Mouse (Mus musculus) embryonic facial prominence, embryonic 13.5 days (tissue): ENCODE data around the gene Tbcel. TPM values are rescaled to one million over a fixed set of nuclear protein-coding genes. Genes with fewer than 3 reads are reported as not detected.

ENCODE experiments used
- ATAC-seq: fragments of 200-750 bp; cut with Nextera tagmentation; 2 replicates; pipeline ENCODE4 v1.8.0; 2017; ENCODE audit warnings: low read depth; ENCODE audit not compliant: insufficient number of reproducible peaks, insufficient read depth, low FRiP score, low TSS enrichment
- H3K27ac ChIP-seq: fragments of 300-500 bp; sonication (generic); 2 replicates; pipeline ENCODE4 v1.5.1; 2015; ENCODE audit warnings: moderate library complexity, mild to moderate bottlenecking, inconsistent platforms
- H3K27me3 ChIP-seq: fragments of 300-500 bp; sonication (generic); 2 replicates; pipeline ENCODE4 v1.6.1; 2015; ENCODE audit warnings: mild to moderate bottlenecking, inconsistent platforms
- H3K36me3 ChIP-seq: fragments of 300-500 bp; sonication (generic); 2 replicates; pipeline ENCODE4 v1.6.1; 2015; ENCODE audit warnings: mild to moderate bottlenecking, inconsistent platforms
- H3K4me1 ChIP-seq: fragments of 300-500 bp; sonication (generic); 2 replicates; pipeline ENCODE4 v1.6.1; 2015; ENCODE audit warnings: inconsistent platforms
- H3K4me2 ChIP-seq: fragments of 300-500 bp; sonication (generic); 2 replicates; pipeline ENCODE4 v1.6.1; 2015; ENCODE audit warnings: moderate library complexity, mild to moderate bottlenecking, inconsistent platforms
- H3K4me3 ChIP-seq: fragments of 300-500 bp; sonication (generic); 2 replicates; pipeline ENCODE4 v1.5.1; 2015; ENCODE audit warnings: mild to moderate bottlenecking, inconsistent platforms
- H3K9ac ChIP-seq: fragments of 300-500 bp; sonication (generic); 2 replicates; pipeline ENCODE4 v1.6.1; 2015; ENCODE audit warnings: mild to moderate bottlenecking, inconsistent platforms
- H3K9me3 ChIP-seq: fragments of 300-500 bp; sonication (generic); 2 replicates; pipeline ENCODE4 v1.6.1; 2016; ENCODE audit warnings: inconsistent platforms
- WGBS: fragments of 180-500 bp; shearing (Covaris S2); methylation state at CpG from one replicate; pipeline ENCODE4 v1.1.7; 2015; ENCODE audit warnings: mixed read lengths; 5-methylcytosine and 5-hydroxymethylcytosine counted together
- polyA plus RNA-seq: library from polyadenylated mRNA; unstranded; fragments of >200 nt; fragmentation: Nextera tagmentation; extraction: Ambion mirVana; gene quantifications from 2 replicates; pipeline ENCODE4 v1.2.1, GENCODE M21; 2015

Gene Tbcel
- polyA plus RNA-seq, 1 experiment from 2014 or later: 4.9 TPM

GRCm38 (mm10) chr9:42462585-42463219 lies 44.9 kb downstream of the Tbcel start:
- Histone ChIP-seq H3K4me1 (peaks cover 40% of the 10 kb centered on the region), H3K9ac (no peak overlapping the region), H3K4me2 (no peak overlapping the region), H3K27ac (0 out of 2 replicates have a peak overlapping the region, but pooled peaks have one; percentile 57), H3K27me3 (no peaks in the 10 kb centered on the region), H3K4me3 (no peak overlapping the region), H3K9me3 (no peaks in the 10 kb centered on the region), H3K36me3 (0 out of 2 replicates have a peak, but pooled peaks cover 4% of the 10 kb centered on the region)
- ATAC-seq: no peak
- 87% methylated on average over 7 of the region's 7 CpGs for WGBS

- Histone ChIP-seq H3K27me3 (no peaks in the 10 kb centered on the region), H3K9me3 (no peaks in the 10 kb centered on the region), H3K4me1 (peaks cover 45% of the 10 kb centered on the region), H3K27ac (0 out of 2 replicates have a peak overlapping the region, but pooled peaks have one; percentile 33), H3K4me3 (no peak overlapping the region), H3K36me3 (no peaks in the 10 kb centered on the region), H3K9ac (no peak overlapping the region), H3K4me2 (no peak overlapping the region)
- no peak for ATAC-seq
- 73% methylated on average over 11 of the region's 11 CpGs for WGBS
These were observed 46.1 kb downstream of the Tbcel start for GRCm38 (mm10) chr9:42461390-42462108.

GRCm38 (mm10) chr9:42460353-42460752 lies 47.3 kb downstream of the Tbcel start:
- 0 out of 2 replicates have a peak overlapping the region, but pooled peaks have one; percentile 33 for H3K27ac ChIP-seq
- ATAC-seq: no peak
- no peaks in the 10 kb centered on the region for H3K36me3 ChIP-seq
- H3K9ac ChIP-seq: no peak overlapping the region
- H3K27me3 ChIP-seq: no peaks in the 10 kb centered on the region
- H3K4me3 ChIP-seq: no peak overlapping the region
- H3K4me1 ChIP-seq: peaks cover 50% of the 10 kb centered on the region
- H3K4me2 ChIP-seq: 0 out of 2 replicates have a peak overlapping the region, but pooled peaks have one; percentile 2
- H3K9me3 ChIP-seq: no peaks in the 10 kb centered on the region
- 86% methylated on average over 10 of the region's 10 CpGs for WGBS

- Histone ChIP-seq H3K36me3 (no peaks in the 10 kb centered on the region), H3K4me1 (peaks cover 50% of the 10 kb centered on the region), H3K4me3 (no peak overlapping the region), H3K27ac (no peak overlapping the region), H3K4me2 (no peak overlapping the region), H3K9ac (no peak overlapping the region), H3K27me3 (no peaks in the 10 kb centered on the region), H3K9me3 (no peaks in the 10 kb centered on the region)
- 89% methylated on average over 6 of the region's 6 CpGs for WGBS
- ATAC-seq: no peak
These were observed 47.9 kb downstream of the Tbcel start for GRCm38 (mm10) chr9:42459736-42460135.

GRCm38 (mm10) chr9:42458741-42459515 lies 48.7 kb downstream of the Tbcel start:
- Histone ChIP-seq H3K9ac (no peak overlapping the region), H3K9me3 (no peaks in the 10 kb centered on the region), H3K4me2 (no peak overlapping the region), H3K27me3 (no peaks in the 10 kb centered on the region), H3K4me1 (peaks cover 47% of the 10 kb centered on the region), H3K36me3 (no peaks in the 10 kb centered on the region), H3K4me3 (no peak overlapping the region), H3K27ac (no peak overlapping the region)
- WGBS: 67% methylated on average over 9 of the region's 9 CpGs
- no peak for ATAC-seq

- no peak overlapping the region for H3K27ac ChIP-seq
- 91% methylated on average over 8 of the region's 8 CpGs for WGBS
These were observed 50.1 kb downstream of the Tbcel start for GRCm38 (mm10) chr9:42457501-42457900.

GRCm38 (mm10) chr9:42454364-42454763 lies 53.2 kb downstream of the Tbcel start:
- WGBS: 95% methylated on average over 8 of the region's 8 CpGs
- Histone ChIP-seq H3K9ac (no peak overlapping the region), H3K36me3 (peaks cover 18% of the 10 kb centered on the region), H3K4me3 (no peak overlapping the region), H3K27ac (no peak overlapping the region), H3K4me2 (no peak overlapping the region), H3K4me1 (peaks cover 17% of the 10 kb centered on the region), H3K9me3 (no peaks in the 10 kb centered on the region), H3K27me3 (no peaks in the 10 kb centered on the region)
- ATAC-seq: no peak

More at GRCm38 (mm10) chr9:42457501-42457900, 50.1 kb downstream of the Tbcel start:
- Histone ChIP-seq H3K36me3 (no peaks in the 10 kb centered on the region), H3K4me3 (no peak overlapping the region), H3K4me1 (peaks cover 36% of the 10 kb centered on the region), H3K9ac (no peak overlapping the region), H3K27me3 (no peaks in the 10 kb centered on the region), H3K9me3 (no peaks in the 10 kb centered on the region), H3K4me2 (no peak overlapping the region)
- no peak for ATAC-seq

- Histone ChIP-seq H3K27me3 (no peaks in the 10 kb centered on the region), H3K4me1 (no peaks in the 10 kb centered on the region), H3K4me2 (no peak overlapping the region), H3K4me3 (no peak overlapping the region), H3K9me3 (no peaks in the 10 kb centered on the region), H3K36me3 (peaks cover 54% of the 10 kb centered on the region), H3K27ac (no peak overlapping the region), H3K9ac (no peak overlapping the region)
- WGBS: 89% methylated on average over 6 of the region's 6 CpGs
- no peak for ATAC-seq
These were observed 58.6 kb downstream of the Tbcel start for GRCm38 (mm10) chr9:42449043-42449442.

GRCm38 (mm10) chr9:42442100-42442499 lies 65.5 kb downstream of the Tbcel start:
- H3K27ac ChIP-seq: no peak overlapping the region
- no peak for ATAC-seq
- no peaks in the 10 kb centered on the region for H3K9me3 ChIP-seq
- H3K27me3 ChIP-seq: no peaks in the 10 kb centered on the region
- H3K36me3 ChIP-seq: peaks cover 69% of the 10 kb centered on the region
- 93% methylated on average over 8 of the region's 8 CpGs for WGBS
- no peak overlapping the region for H3K9ac ChIP-seq
- H3K4me1 ChIP-seq: peaks cover 3% of the 10 kb centered on the region
- H3K4me2 ChIP-seq: no peak overlapping the region
- H3K4me3 ChIP-seq: no peak overlapping the region

- no peaks in the 10 kb centered on the region for H3K9me3 ChIP-seq
- ATAC-seq: no peak
- no peaks in the 10 kb centered on the region for H3K27me3 ChIP-seq
- no peak overlapping the region for H3K4me2 ChIP-seq
- 94% methylated on average over 2 of the region's 2 CpGs for WGBS
- H3K9ac ChIP-seq: no peak overlapping the region
- H3K4me1 ChIP-seq: peaks cover 3% of the 10 kb centered on the region
- no peak overlapping the region for H3K4me3 ChIP-seq
- no peak overlapping the region for H3K27ac ChIP-seq
- H3K36me3 ChIP-seq: peaks cover 74% of the 10 kb centered on the region
These were observed 66.4 kb downstream of the Tbcel start for GRCm38 (mm10) chr9:42441234-42441633.

- Histone ChIP-seq H3K9ac (no peak overlapping the region), H3K4me2 (no peak overlapping the region), H3K27me3 (no peaks in the 10 kb centered on the region), H3K4me1 (peaks cover 3% of the 10 kb centered on the region), H3K4me3 (no peak overlapping the region), H3K9me3 (no peaks in the 10 kb centered on the region), H3K36me3 (peaks cover 72% of the 10 kb centered on the region), H3K27ac (no peak overlapping the region)
- no peak for ATAC-seq
- WGBS: 46% methylated on average over 4 of the region's 4 CpGs
These were observed 68.2 kb downstream of the Tbcel start for GRCm38 (mm10) chr9:42439446-42439845.
